Mouse (Mus musculus) heart, postnatal 0 days (tissue): ENCODE data around the gene 1700010I14Rik.

Experiments
- CTCF ChIP-seq: IDR thresholded peaks from 2 replicates; pipeline ENCODE4 v1.5.1; 2016; ENCODE audit warnings: antibody characterized with exemption, control low read depth, low read depth
- EP300 ChIP-seq: IDR thresholded peaks from 2 replicates; pipeline ENCODE4 v1.6.1; 2016; ENCODE audit warnings: antibody characterized with exemption, low read depth

DNA sequence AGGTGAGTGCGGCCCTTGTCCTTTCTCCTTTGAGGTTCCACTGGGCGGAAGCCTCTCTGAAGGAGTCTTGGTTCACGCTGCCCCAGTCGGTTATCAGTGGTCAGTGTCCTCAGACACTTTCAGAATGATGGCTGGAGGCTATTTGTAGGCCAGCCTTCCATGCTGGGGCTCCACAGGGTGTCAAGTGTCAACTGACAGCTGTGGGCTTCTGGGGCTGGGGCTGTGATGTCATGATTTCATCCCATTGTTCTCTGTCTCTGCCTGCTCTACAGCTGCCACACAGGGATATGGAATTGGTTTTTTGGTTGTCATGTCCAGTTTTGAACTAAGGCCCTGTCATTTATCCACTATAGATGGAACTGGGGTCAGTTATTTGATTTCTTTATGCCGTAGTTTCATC is 36.5 kb upstream of the 1700010I14Rik start:
- TF ChIP-seq CTCF: no peak
- no peak for TF ChIP-seq EP300
